Mouse (Mus musculus) forebrain, embryonic 12.5 days (tissue): ENCODE data around the gene Armc12. TPM values are rescaled to one million over a fixed set of nuclear protein-coding genes. Genes with fewer than 3 reads are reported as not detected.

Experiments
- ATAC-seq: fragments of 200-750 bp; cut with Nextera tagmentation; 2 replicates; pipeline ENCODE4 v1.8.0; 2017; ENCODE audit warnings: moderate TSS enrichment; ENCODE audit not compliant: low FRiP score
- H3K27ac ChIP-seq: fragments of 300-500 bp; sonication (generic); 2 replicates; pipeline ENCODE4 v1.5.1; 2016; ENCODE audit warnings: mild to moderate bottlenecking
- H3K27me3 ChIP-seq: fragments of 300-500 bp; sonication (generic); 2 replicates; pipeline ENCODE4 v1.6.1; 2016; ENCODE audit warnings: mild to moderate bottlenecking
- H3K36me3 ChIP-seq: fragments of 300-500 bp; sonication (generic); replicated peaks from 2 replicates; pipeline ENCODE4 v1.6.1; 2016; ENCODE audit warnings: mild to moderate bottlenecking
- H3K4me1 ChIP-seq: fragments of 300-500 bp; sonication (generic); 2 replicates; pipeline ENCODE4 v1.6.1; 2016
- H3K4me2 ChIP-seq: fragments of 300-500 bp; sonication (generic); 2 replicates; pipeline ENCODE4 v1.6.1; 2016; ENCODE audit warnings: mild to moderate bottlenecking, moderate library complexity
- H3K4me3 ChIP-seq: fragments of 300-500 bp; sonication (generic); replicated peaks from 2 replicates; pipeline ENCODE4 v1.5.1; 2016; ENCODE audit warnings: mild to moderate bottlenecking
- H3K9ac ChIP-seq: fragments of 300-500 bp; sonication (generic); 2 replicates; pipeline ENCODE4 v1.6.1; 2016; ENCODE audit warnings: mild to moderate bottlenecking
- H3K9me3 ChIP-seq: fragments of 300-500 bp; sonication (generic); 2 replicates; pipeline ENCODE4 v1.6.1; 2016
- WGBS: fragments of 180-500 bp; shearing (Covaris S2); methylation state at CpG from one replicate; pipeline ENCODE4 v1.1.7; 2016; 5-methylcytosine and 5-hydroxymethylcytosine counted together
- polyA plus RNA-seq: library from polyadenylated mRNA; unstranded; fragments of >200 nt; fragmentation: Nextera tagmentation; extraction: Ambion mirVana; gene quantifications from 2 replicates; pipeline ENCODE4 v1.2.1, GENCODE M21; 2016

Gene Armc12
- polyA plus RNA-seq, 1 experiment from 2014 or later: not detected

- Histone ChIP-seq H3K9ac (no peak overlapping the region), H3K27me3 (peaks cover 3% of the 10 kb centered on the region; the same call in 1 of the 2 replicates), H3K27ac (no peak overlapping the region), H3K4me2 (no peak overlapping the region), H3K36me3 (no peaks in the 10 kb centered on the region), H3K9me3 (no peaks in the 10 kb centered on the region), H3K4me3 (no peak overlapping the region), H3K4me1 (peaks cover 3% of the 10 kb centered on the region; the same call in 1 of the 2 replicates)
- 77% methylated on average over 7 of the region's 7 CpGs for WGBS
- no peak for ATAC-seq
Measured at GRCm38 (mm10) chr17:28502196-28502821, 28.3 kb upstream of the Armc12 start.

- H3K9ac ChIP-seq: no peak overlapping the region
- no peak overlapping the region for H3K4me3 ChIP-seq
- H3K27ac ChIP-seq: no peak overlapping the region
- H3K4me1 ChIP-seq: peaks cover 6% of the 10 kb centered on the region; the same call in 1 of the 2 replicates
- peaks cover 6% of the 10 kb centered on the region; the same call in 1 of the 2 replicates for H3K27me3 ChIP-seq
- H3K36me3 ChIP-seq: no peaks in the 10 kb centered on the region
- H3K9me3 ChIP-seq: no peaks in the 10 kb centered on the region
- ATAC-seq: no peak
- no peak overlapping the region for H3K4me2 ChIP-seq
- WGBS: 86% methylated on average over 6 of the region's 6 CpGs
Measured at GRCm38 (mm10) chr17:28504182-28504581, 26.4 kb upstream of the Armc12 start.

GRCm38 (mm10) chr17:28505591-28505990 is 25.0 kb upstream of the Armc12 start:
- Histone ChIP-seq H3K4me2 (no peak overlapping the region), H3K4me1 (peaks cover 9% of the 10 kb centered on the region; the same call in 1 of the 2 replicates), H3K9ac (no peak overlapping the region), H3K36me3 (no peaks in the 10 kb centered on the region), H3K4me3 (no peak overlapping the region), H3K9me3 (no peaks in the 10 kb centered on the region), H3K27ac (no peak overlapping the region), H3K27me3 (peaks cover 7% of the 10 kb centered on the region)
- WGBS: 92% methylated on average over 4 of the region's 4 CpGs
- ATAC-seq: no peak

- no peak overlapping the region for H3K27ac ChIP-seq
- no peak overlapping the region for H3K9ac ChIP-seq
- no peaks in the 10 kb centered on the region for H3K36me3 ChIP-seq
- no peaks in the 10 kb centered on the region for H3K9me3 ChIP-seq
- peaks cover 17% of the 10 kb centered on the region for H3K27me3 ChIP-seq
- 34% methylated on average over 5 of the region's 5 CpGs for WGBS
- peaks cover 21% of the 10 kb centered on the region for H3K4me1 ChIP-seq
- no peak for ATAC-seq
- H3K4me3 ChIP-seq: no peak overlapping the region
- no peak overlapping the region for H3K4me2 ChIP-seq
Measured at GRCm38 (mm10) chr17:28506895-28507294, 23.7 kb upstream of the Armc12 start.

GRCm38 (mm10) chr17:28507496-28507895 is 23.1 kb upstream of the Armc12 start:
- H3K9ac ChIP-seq: no peak overlapping the region
- no peak overlapping the region for H3K4me3 ChIP-seq
- no peak for ATAC-seq
- H3K27me3 ChIP-seq: peaks cover 17% of the 10 kb centered on the region
- H3K36me3 ChIP-seq: no peaks in the 10 kb centered on the region
- no peak overlapping the region for H3K4me2 ChIP-seq
- 27% methylated on average over 5 of the region's 5 CpGs for WGBS
- peaks cover 21% of the 10 kb centered on the region for H3K4me1 ChIP-seq
- no peaks in the 10 kb centered on the region for H3K9me3 ChIP-seq
- no peak overlapping the region for H3K27ac ChIP-seq

- Histone ChIP-seq H3K9me3 (no peaks in the 10 kb centered on the region), H3K9ac (no peak overlapping the region), H3K36me3 (no peaks in the 10 kb centered on the region), H3K27ac (no peak overlapping the region), H3K4me1 (peaks cover 21% of the 10 kb centered on the region), H3K27me3 (peaks cover 32% of the 10 kb centered on the region), H3K4me2 (peak overlapping the region; percentile 39), H3K4me3 (no peak overlapping the region)
- 6% methylated on average over 28 of the region's 28 CpGs for WGBS
- no peak for ATAC-seq
Measured at GRCm38 (mm10) chr17:28510445-28511342, 19.9 kb upstream of the Armc12 start.

GRCm38 (mm10) chr17:28511616-28512541 is 18.7 kb upstream of the Armc12 start:
- H3K4me1 ChIP-seq: peaks cover 21% of the 10 kb centered on the region

GRCm38 (mm10) chr17:28512696-28513095 is 17.9 kb upstream of the Armc12 start:
- no peaks in the 10 kb centered on the region for H3K36me3 ChIP-seq
- peaks cover 19% of the 10 kb centered on the region for H3K4me1 ChIP-seq
- H3K9ac ChIP-seq: no peak overlapping the region
- ATAC-seq: no peak
- no peak overlapping the region for H3K4me3 ChIP-seq
- H3K27me3 ChIP-seq: peaks cover 38% of the 10 kb centered on the region
- WGBS: 56% methylated on average over 6 of the region's 6 CpGs
- H3K27ac ChIP-seq: no peak overlapping the region
- H3K4me2 ChIP-seq: no peak overlapping the region
- H3K9me3 ChIP-seq: no peaks in the 10 kb centered on the region

More at GRCm38 (mm10) chr17:28511616-28512541, 18.7 kb upstream of the Armc12 start:
- no peak for ATAC-seq
- no peak overlapping the region for H3K9ac ChIP-seq
- peaks cover 39% of the 10 kb centered on the region for H3K27me3 ChIP-seq
- no peak overlapping the region for H3K4me3 ChIP-seq
- peak overlapping the region; percentile 39; the same call in 1 of the 2 replicates for H3K4me2 ChIP-seq
- WGBS: 38% methylated on average over 9 of the region's 9 CpGs
- H3K36me3 ChIP-seq: no peaks in the 10 kb centered on the region
- no peaks in the 10 kb centered on the region for H3K9me3 ChIP-seq
- no peak overlapping the region for H3K27ac ChIP-seq

- Histone ChIP-seq H3K9me3 (no peaks in the 10 kb centered on the region), H3K4me3 (no peak overlapping the region), H3K27me3 (peaks cover 38% of the 10 kb centered on the region), H3K9ac (no peak overlapping the region), H3K4me1 (peaks cover 24% of the 10 kb centered on the region), H3K27ac (no peak overlapping the region), H3K36me3 (no peaks in the 10 kb centered on the region), H3K4me2 (no peak overlapping the region)
- 91% methylated on average over 1 of the region's 1 CpGs for WGBS
- ATAC-seq: no peak
Measured at GRCm38 (mm10) chr17:28513337-28513736, 17.3 kb upstream of the Armc12 start.

- Histone ChIP-seq H3K9me3 (no peaks in the 10 kb centered on the region), H3K27ac (0 out of 2 replicates have a peak overlapping the region, but pooled peaks have one; percentile 25), H3K36me3 (no peaks in the 10 kb centered on the region), H3K9ac (no peak overlapping the region), H3K4me1 (peaks cover 29% of the 10 kb centered on the region), H3K27me3 (peaks cover 41% of the 10 kb centered on the region), H3K4me3 (no peak overlapping the region), H3K4me2 (no peak overlapping the region)
- ATAC-seq: no peak
- WGBS: 72% methylated on average over 7 of the region's 7 CpGs
Measured at GRCm38 (mm10) chr17:28513844-28514243, 16.8 kb upstream of the Armc12 start.

- Histone ChIP-seq H3K27me3 (peaks cover 47% of the 10 kb centered on the region), H3K27ac (no peak overlapping the region), H3K4me1 (peaks cover 30% of the 10 kb centered on the region), H3K9ac (no peak overlapping the region), H3K4me3 (no peak overlapping the region), H3K9me3 (no peaks in the 10 kb centered on the region), H3K36me3 (no peaks in the 10 kb centered on the region), H3K4me2 (no peak overlapping the region)
- no peak for ATAC-seq
- 73% methylated on average over 5 of the region's 5 CpGs for WGBS
Measured at GRCm38 (mm10) chr17:28514555-28514954, 16.1 kb upstream of the Armc12 start.
